Mouse (Mus musculus) mesoderm, embryonic 11.5 days (tissue): ENCODE results near the gene Ces1f.

Source experiments
- DNase-seq: peaks from one replicate; pipeline ENCODE4 v3.0.0-alpha.2; 2012; ENCODE audit warnings: low read depth, low spot score

Gene Ces1f

GRCm38 (mm10) chr8:93211091-93211490 lies 68.5 kb downstream of the Ces1f start:
- no peak for DNase-seq
